Mouse (Mus musculus) erythroblast, embryonic 14.5 days (primary cell): ENCODE results near the gene Ptpn13.

Experiments
- GATA1 ChIP-seq: IDR thresholded peaks from 2 replicates; pipeline ENCODE4 v1.6.1; 2012; ENCODE audit warnings: low read length, inconsistent platforms, mixed read lengths
- TAL1 ChIP-seq: IDR thresholded peaks from 3 replicates; pipeline ENCODE4 v1.6.1; 2012; ENCODE audit warnings: low read length, inconsistent platforms, mixed read lengths

GRCm38 (mm10) chr5:103424678-103425319, at the start of gene Ptpn13:
- TF ChIP-seq TAL1 (no peak), GATA1 (no peak)
